ENCODE assay signal across 8 mouse cellular contexts in the genomic region with DNA sequence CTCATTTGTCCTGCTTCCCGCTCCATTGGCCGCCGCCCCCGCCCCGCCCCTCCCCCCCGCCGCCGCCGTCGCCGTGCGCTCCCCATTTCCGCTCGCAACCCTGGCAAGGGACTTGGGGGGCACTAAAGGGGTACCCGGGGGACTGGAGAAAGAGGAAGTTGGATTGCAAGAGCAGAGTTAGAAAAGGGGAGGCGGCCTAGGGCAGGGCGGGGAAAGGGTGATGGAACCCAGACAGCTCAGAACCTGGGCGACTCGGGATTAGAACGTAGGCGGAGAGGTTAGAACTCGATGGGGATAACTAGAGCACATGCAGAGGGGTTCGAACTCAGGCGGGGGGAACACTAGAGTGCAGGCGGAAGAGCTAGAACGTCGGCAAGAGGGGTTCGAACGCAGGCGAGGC. TPM values are rescaled to one million over a fixed set of nuclear protein-coding genes. Genes with fewer than 3 reads are reported as not detected.
A peak's percentile ranks its signal among the peaks of the same experiment; 100 is the strongest.
DNase-seq lines count a peak whose midpoint lies in the region; ATAC-seq and TF ChIP-seq lines count a peak whose summit lies in the region.

No protein-coding gene starts in this region.

- peak overlapping the region; percentile 21; the same call in 1 of the 2 replicates for H3K4me3 ChIP-seq in left cerebral cortex, adult 2 months
- peak overlapping the region; percentile 47 for H3K4me3 ChIP-seq in embryonic facial prominence, embryonic 14.5 days (ENCODE audit: low read depth, low read length)
- H3K4me3 ChIP-seq in intestine, postnatal 0 days (ENCODE audit: low read depth, low read length): peak overlapping the region; percentile 41
- H3K4me3 ChIP-seq in midbrain, postnatal 0 days (ENCODE audit: low read depth, low read length): peak overlapping the region; percentile 27

- H3K4me2 ChIP-seq in embryonic facial prominence, embryonic 14.5 days (ENCODE audit: low read depth, low read length): peak overlapping the region; percentile 66
- H3K4me2 ChIP-seq in intestine, postnatal 0 days (replicated peaks; ENCODE audit: low read depth): peak overlapping the region; percentile 66
- peak overlapping the region; percentile 52 for H3K4me2 ChIP-seq in midbrain, postnatal 0 days (ENCODE audit: low read depth, low read length, poor library complexity, severe bottlenecking)

- peaks cover 82% of the 10 kb centered on the region for H3K27me3 ChIP-seq in embryonic facial prominence, embryonic 14.5 days (replicated peaks; ENCODE audit: control insufficient read depth, insufficient read depth, low read length)
- H3K27me3 ChIP-seq in intestine, postnatal 0 days (replicated peaks; ENCODE audit: control insufficient read depth, insufficient read depth, low read length): peaks cover 61% of the 10 kb centered on the region
- H3K27me3 ChIP-seq in midbrain, postnatal 0 days (ENCODE audit: insufficient read depth, low read length): peaks cover 44% of the 10 kb centered on the region

- peak overlapping the region; percentile 64 for H3K9ac ChIP-seq in embryonic facial prominence, embryonic 14.5 days (ENCODE audit: low read depth, low read length)
- H3K9ac ChIP-seq in intestine, postnatal 0 days (ENCODE audit: low read depth, low read length): 0 out of 2 replicates have a peak overlapping the region, but pooled peaks have one; percentile 17
- peak overlapping the region; percentile 44; the same call in 1 of the 2 replicates for H3K9ac ChIP-seq in midbrain, postnatal 0 days (replicated peaks; ENCODE audit: low read length, poor library complexity, severe bottlenecking)

- TF ChIP-seq CTCF in left cerebral cortex, adult 2 months (IDR thresholded peaks at IDR 0.05): no peak
- TF ChIP-seq CTCF in intestine, postnatal 0 days (IDR thresholded peaks at IDR 0.05; ENCODE audit: low read depth): no peak
- no peak for TF ChIP-seq CTCF in midbrain, postnatal 0 days (IDR thresholded peaks at IDR 0.05)

- peak; percentile 54 for ATAC-seq in embryonic facial prominence, embryonic 14.5 days (ENCODE audit: low read depth)
- ATAC-seq in intestine, postnatal 0 days: no peak
- ATAC-seq in midbrain, postnatal 0 days (ENCODE audit: low FRiP score): no peak

- no peaks in the 10 kb centered on the region for H3K9me3 ChIP-seq in embryonic facial prominence, embryonic 14.5 days (ENCODE audit: control insufficient read depth, low read length)
- no peaks in the 10 kb centered on the region for H3K9me3 ChIP-seq in intestine, postnatal 0 days (ENCODE audit: control insufficient read depth)
- no peaks in the 10 kb centered on the region for H3K9me3 ChIP-seq in midbrain, postnatal 0 days (ENCODE audit: low read length)

- DNase-seq in left cerebral cortex, adult 2 months (ENCODE audit: extremely low spot score in 1 of 2, low spot score in 2 of 2): no peak
- DNase-seq in left cerebral cortex, postnatal 36 days (ENCODE audit: low spot score in 2 of 2): no peak
- peak; percentile 19 for DNase-seq in embryonic facial prominence, embryonic 14.5 days (ENCODE audit: low spot score)
- DNase-seq in midbrain, postnatal 0 days (ENCODE audit: low spot score): no peak
- DNase-seq in urinary bladder, adult 2 months (ENCODE audit: low spot score): no peak
- DNase-seq in Muller cell, postnatal 12 days (ENCODE audit: inconsistent ontology term): no peak
- DNase-seq in layer of hippocampus, postnatal 36 days: no peak

- no peak overlapping the region for H3K27ac ChIP-seq in left cerebral cortex, adult 2 months
- H3K27ac ChIP-seq in embryonic facial prominence, embryonic 14.5 days (replicated peaks; ENCODE audit: low read depth, low read length): no peak overlapping the region
- H3K27ac ChIP-seq in intestine, postnatal 0 days (ENCODE audit: low read depth, low read length): no peak overlapping the region
- no peak overlapping the region for H3K27ac ChIP-seq in midbrain, postnatal 0 days (ENCODE audit: low read depth, low read length)

- peaks cover 3% of the 10 kb centered on the region; the same call in 1 of the 2 replicates for H3K4me1 ChIP-seq in embryonic facial prominence, embryonic 14.5 days (ENCODE audit: control insufficient read depth, insufficient read depth, low read length)
- H3K4me1 ChIP-seq in intestine, postnatal 0 days (replicated peaks; ENCODE audit: control insufficient read depth, insufficient read depth, low read length): peaks cover 5% of the 10 kb centered on the region; the same call in 1 of the 2 replicates
- H3K4me1 ChIP-seq in midbrain, postnatal 0 days (ENCODE audit: insufficient read depth, low read length): peaks cover 3% of the 10 kb centered on the region

- WGBS in embryonic facial prominence, embryonic 14.5 days: under 1% methylated on average over 28 of the region's 30 CpGs
- WGBS in intestine, postnatal 0 days: 1% methylated on average over 30 of the region's 30 CpGs
- WGBS in midbrain, postnatal 0 days: 3% methylated on average over 29 of the region's 30 CpGs

- H3K36me3 ChIP-seq in embryonic facial prominence, embryonic 14.5 days (ENCODE audit: control insufficient read depth, insufficient read depth, low read length): no peaks in the 10 kb centered on the region
- H3K36me3 ChIP-seq in intestine, postnatal 0 days (ENCODE audit: control insufficient read depth, insufficient read depth): no peaks in the 10 kb centered on the region
- no peaks in the 10 kb centered on the region for H3K36me3 ChIP-seq in midbrain, postnatal 0 days (ENCODE audit: insufficient read depth, low read length)

- intact Hi-C loops in left cerebral cortex, adult 2 months (cut with DNase I): no loop called here
- intact Hi-C loops in left cerebral cortex, postnatal 36 days (cut with DNase I): no loop called here

RNA-seq across cellular contexts. Expression of a gene that starts 10.2 kb away (rescaled TPM):
- total RNA-seq in left cerebral cortex, adult 2 months (2021): not detected
- total RNA-seq in left cerebral cortex, postnatal 36 days (2021): not detected
- polyA plus RNA-seq in embryonic facial prominence, embryonic 14.5 days (2014; fragmentation: Nextera tagmentation; extraction: Ambion mirVana): not detected in 2 replicates
- polyA plus RNA-seq in intestine, postnatal 0 days (2015; fragmentation: Nextera tagmentation; extraction: Ambion mirVana): not detected in 2 replicates
- total RNA-seq in midbrain, postnatal 0 days (2014; rRNA removed): 6.4 and 9.0 TPM in 2 replicates
- polyA plus RNA-seq in midbrain, postnatal 0 days (2015; fragmentation: Nextera tagmentation; extraction: Ambion mirVana): 3.8 and 4.2 TPM in 2 replicates
- polyA plus RNA-seq in urinary bladder, adult 2 months (2012; rRNA removed): not detected in 2 replicates
- total RNA-seq in layer of hippocampus, postnatal 36 days (2021): not detected

RNA-seq across cellular contexts. Expression of a gene that starts 18.1 kb away (rescaled TPM):
- 100 to 1,000 TPM; 287 TPM for total RNA-seq in left cerebral cortex, adult 2 months (2021)
- total RNA-seq in left cerebral cortex, postnatal 36 days (2021): 100 to 1,000 TPM; 276 to 329 TPM
- 218 and 219 TPM in 2 replicates for polyA plus RNA-seq in embryonic facial prominence, embryonic 14.5 days (2014; fragmentation: Nextera tagmentation; extraction: Ambion mirVana)
- polyA plus RNA-seq in intestine, postnatal 0 days (2015; fragmentation: Nextera tagmentation; extraction: Ambion mirVana): 127 and 129 TPM in 2 replicates
- total RNA-seq in midbrain, postnatal 0 days (2014; rRNA removed): 516 and 704 TPM in 2 replicates
- polyA plus RNA-seq in midbrain, postnatal 0 days (2015; fragmentation: Nextera tagmentation; extraction: Ambion mirVana): 466 and 515 TPM in 2 replicates
- 367 and 429 TPM in 2 replicates for polyA plus RNA-seq in urinary bladder, adult 2 months (2012; rRNA removed)
- 100 to 1,000 TPM; 267 to 288 TPM for total RNA-seq in layer of hippocampus, postnatal 36 days (2021)

RNA-seq across cellular contexts. Expression of a gene that starts 51.3 kb away (rescaled TPM):
- 1,000 to 10,000 TPM; 1,970 to 2,141 TPM for total RNA-seq in left cerebral cortex, adult 2 months (2021)
- total RNA-seq in left cerebral cortex, postnatal 36 days (2021): 1,000 to 10,000 TPM; 2,106 to 2,179 TPM
- 7.2 and 9.0 TPM in 2 replicates for polyA plus RNA-seq in embryonic facial prominence, embryonic 14.5 days (2014; fragmentation: Nextera tagmentation; extraction: Ambion mirVana)
- polyA plus RNA-seq in intestine, postnatal 0 days (2015; fragmentation: Nextera tagmentation; extraction: Ambion mirVana): 3.4 and 3.6 TPM in 2 replicates
- total RNA-seq in midbrain, postnatal 0 days (2014; rRNA removed): 493 and 502 TPM in 2 replicates
- polyA plus RNA-seq in midbrain, postnatal 0 days (2015; fragmentation: Nextera tagmentation; extraction: Ambion mirVana): 727 and 786 TPM in 2 replicates
- 0.51 and 0.93 TPM in 2 replicates for polyA plus RNA-seq in urinary bladder, adult 2 months (2012; rRNA removed)
- total RNA-seq in layer of hippocampus, postnatal 36 days (2021): 1,000 to 10,000 TPM; 2,432 to 2,476 TPM

RNA-seq across cellular contexts. Expression of a gene that starts 51.7 kb away (rescaled TPM):
- total RNA-seq in left cerebral cortex, adult 2 months (2021): 10 to 100 TPM; 75.1 to 86.6 TPM
- total RNA-seq in left cerebral cortex, postnatal 36 days (2021): 10 to 100 TPM; 58.2 to 98.5 TPM
- 86.7 and 89.3 TPM in 2 replicates for polyA plus RNA-seq in embryonic facial prominence, embryonic 14.5 days (2014; fragmentation: Nextera tagmentation; extraction: Ambion mirVana)
- 32.6 and 35.9 TPM in 2 replicates for polyA plus RNA-seq in intestine, postnatal 0 days (2015; fragmentation: Nextera tagmentation; extraction: Ambion mirVana)
- total RNA-seq in midbrain, postnatal 0 days (2014; rRNA removed): 19.1 and 27.5 TPM in 2 replicates
- 29.0 and 33.0 TPM in 2 replicates for polyA plus RNA-seq in midbrain, postnatal 0 days (2015; fragmentation: Nextera tagmentation; extraction: Ambion mirVana)
- 174 and 180 TPM in 2 replicates for polyA plus RNA-seq in urinary bladder, adult 2 months (2012; rRNA removed)
- 10 to 100 TPM; 81.1 to 86.9 TPM for total RNA-seq in layer of hippocampus, postnatal 36 days (2021)

RNA-seq across cellular contexts. Expression of a gene that starts 57.3 kb away (rescaled TPM):
- total RNA-seq in left cerebral cortex, adult 2 months (2021): under 1 TPM; 0.37 to 0.38 TPM
- total RNA-seq in left cerebral cortex, postnatal 36 days (2021): under 1 TPM; 0.49 to 0.54 TPM
- polyA plus RNA-seq in embryonic facial prominence, embryonic 14.5 days (2014; fragmentation: Nextera tagmentation; extraction: Ambion mirVana): 0.35 and 0.60 TPM in 2 replicates
- 0.23 and 0.26 TPM in 2 replicates for polyA plus RNA-seq in intestine, postnatal 0 days (2015; fragmentation: Nextera tagmentation; extraction: Ambion mirVana)
- 0.27 and 0.42 TPM in 2 replicates for total RNA-seq in midbrain, postnatal 0 days (2014; rRNA removed)
- polyA plus RNA-seq in midbrain, postnatal 0 days (2015; fragmentation: Nextera tagmentation; extraction: Ambion mirVana): 0.82 and 0.85 TPM in 2 replicates
- polyA plus RNA-seq in urinary bladder, adult 2 months (2012; rRNA removed): 0.65 and 0.74 TPM in 2 replicates
- total RNA-seq in layer of hippocampus, postnatal 36 days (2021): under 1 TPM in 1 of 2 experiments, not detected in 1; 0.43 TPM
